Mouse (Mus musculus) megakaryocyte, embryonic 14.5 days (primary cell): ENCODE measurements at regions not wholly inside any gene's neighbourhood (a gene's known extent, or its start where the extent isn't known, plus 50 kb on each side); places are given as distances from the start of the nearest gene placed in this dataset.

Experiments
- FLI1 ChIP-seq: IDR thresholded peaks from 2 replicates; pipeline ENCODE4 v1.6.1; 2012; ENCODE audit warnings: low read length, inconsistent platforms, mixed read lengths
- GATA1 ChIP-seq: IDR thresholded peaks from 3 replicates; pipeline ENCODE4 v1.6.1; 2012; ENCODE audit warnings: mixed read lengths, low read length, inconsistent platforms, borderline replicate concordance

DNA sequence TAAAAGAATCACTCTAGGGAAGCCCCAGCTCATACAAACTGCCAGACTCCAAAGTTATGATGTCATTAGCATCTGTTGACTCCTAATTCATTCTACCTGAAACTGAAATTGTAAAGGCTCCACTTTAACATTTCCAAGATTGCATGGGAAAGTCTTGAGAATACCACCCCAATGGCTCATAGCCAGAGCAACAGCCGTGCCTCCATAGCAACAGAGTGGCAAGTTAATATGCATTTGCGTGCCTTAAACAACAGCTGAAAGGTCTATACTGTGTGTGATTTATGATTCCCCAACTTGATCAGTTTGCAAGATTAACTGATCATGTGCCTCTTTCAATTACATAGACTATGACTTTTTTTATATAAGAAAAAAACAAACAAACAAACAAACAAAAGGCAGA lies 190.8 kb upstream of the Ppargc1a start:
- TF ChIP-seq GATA1 (no peak), FLI1 (no peak)
